Mouse (Mus musculus) right cerebral cortex, adult 2 months (tissue): ENCODE data around the gene Mea1.

Source experiments
- DNase-seq, 2 experiments: peaks; one replicate each; pipeline ENCODE4 v3.0.0; 2021 to 2022; ENCODE audit warnings: low spot score in 2 of 2

Mea1 gene

DNA sequence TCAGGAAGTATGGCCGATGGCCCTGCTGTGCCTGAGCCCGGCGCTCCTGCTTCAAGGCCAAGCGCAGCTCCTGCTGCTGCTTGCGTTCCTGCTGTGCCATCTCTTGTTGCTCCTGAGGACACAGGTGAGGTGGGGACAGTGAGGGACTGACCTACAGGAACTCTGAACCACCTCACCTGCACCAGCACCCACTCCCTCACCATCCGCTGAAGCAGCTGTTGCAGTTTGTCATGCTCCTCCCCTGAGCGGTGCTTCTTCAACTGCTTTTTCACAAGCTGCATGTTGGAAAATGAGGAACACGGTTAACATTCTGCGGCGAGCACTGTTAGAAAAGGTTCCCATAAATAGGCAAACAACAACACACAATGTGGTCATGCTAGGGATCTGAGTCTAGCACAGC is 8.7 kb upstream of the Mea1 start:
- DNase-seq: no peak

DNA sequence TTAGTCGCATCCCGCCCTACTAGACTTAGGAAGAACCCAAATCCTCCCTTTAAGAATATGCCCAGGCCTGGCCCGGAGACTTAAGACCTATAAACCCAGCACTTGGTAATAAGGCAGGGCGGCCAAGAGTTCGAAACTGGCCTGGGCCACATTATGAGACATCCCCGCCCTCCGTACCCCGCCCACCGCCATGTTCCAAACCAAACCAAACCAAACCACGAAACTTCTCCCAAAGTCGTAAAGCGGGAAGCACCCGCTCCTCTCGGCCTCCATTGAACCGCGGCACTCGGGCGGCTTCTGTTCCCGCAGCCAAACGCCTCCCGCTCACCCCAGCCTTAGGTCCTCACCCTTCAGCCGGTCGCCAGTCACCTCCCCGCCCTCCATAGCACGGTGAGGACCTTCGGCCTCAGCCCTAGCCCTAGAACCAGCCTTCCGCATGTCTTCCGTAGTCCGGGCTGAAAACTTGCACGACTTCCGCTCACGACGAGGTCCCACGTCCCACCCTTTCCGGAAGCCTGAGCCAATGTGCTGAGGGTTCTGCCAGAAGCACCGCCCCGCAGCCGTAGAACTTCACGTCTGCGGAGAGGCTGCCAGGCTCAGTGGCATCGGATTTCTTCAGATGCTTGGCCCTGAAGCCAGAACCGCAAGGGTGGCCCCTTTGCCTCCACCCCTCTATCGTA is 4.6 kb upstream of the Mea1 start, which contains the start of gene Rrp36:
Rrp36 (minus strand) TSS at position 503 of the 680 bp plus-strand sequence.
- peak; percentile 89 to 92 for DNase-seq

DNA sequence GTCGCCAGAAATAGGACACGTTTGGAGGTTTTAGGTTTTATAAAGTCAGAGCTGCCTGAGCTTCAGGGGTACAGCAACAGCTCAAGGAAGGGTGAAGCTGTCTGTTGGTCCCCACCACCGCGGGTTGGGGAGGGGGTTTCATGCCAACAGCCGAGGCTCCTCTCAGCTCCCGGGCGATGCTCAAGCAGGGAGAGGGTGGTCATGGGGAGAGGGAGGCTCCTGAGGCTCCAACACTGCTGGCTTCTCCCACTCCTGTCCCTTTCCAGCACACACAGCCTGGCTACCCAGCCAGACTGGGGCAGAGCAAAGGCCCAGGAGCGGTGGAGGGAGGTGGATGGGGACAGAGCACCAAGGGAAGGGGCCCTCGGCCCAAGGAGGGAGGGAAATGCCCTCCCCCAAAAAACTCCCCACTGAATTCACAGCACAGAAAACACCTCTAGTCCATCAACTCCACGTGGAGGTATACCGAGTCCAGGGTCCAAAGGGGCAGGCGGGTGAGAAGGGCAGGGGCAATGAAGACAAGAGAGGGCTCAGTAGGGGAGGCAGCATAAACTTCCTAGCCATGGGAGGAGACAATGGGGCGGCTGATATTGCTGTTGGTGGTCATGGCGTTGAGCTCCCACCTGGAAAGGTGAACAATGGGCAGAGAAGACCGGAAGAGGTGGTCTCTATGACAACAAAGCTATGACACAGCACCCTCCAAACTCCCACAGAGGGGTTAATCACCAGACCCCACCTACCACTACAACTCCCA is 3.9 kb upstream of the Mea1 start:
- DNase-seq: no peak

DNA sequence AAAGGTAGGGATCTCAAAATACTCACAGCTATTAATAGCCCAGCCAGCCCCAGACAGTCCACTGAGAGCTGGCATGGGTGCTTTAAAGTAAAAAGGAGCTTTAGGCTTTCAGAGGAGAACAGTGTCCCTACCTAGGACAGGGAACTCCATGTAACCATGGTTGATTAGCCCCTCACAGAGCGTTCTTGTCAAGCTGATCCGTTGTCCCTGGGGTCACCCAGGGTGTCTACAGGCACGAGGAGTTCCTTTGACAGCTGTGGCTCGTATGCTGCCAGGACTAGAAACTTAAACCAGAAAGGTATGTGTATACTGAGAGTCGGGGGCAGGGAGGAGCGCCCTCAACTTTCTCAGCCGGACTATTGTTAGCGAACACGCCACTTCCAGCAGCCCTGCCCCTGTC is 318 bp downstream of the Mea1 start:
- DNase-seq: no peak

- peak in 1 of 2 experiments; percentile 35 for DNase-seq
Measured at GRCm38 (mm10) chr17:46679843-46680759, 1.5 kb downstream of the Mea1 start.

GRCm38 (mm10) chr17:46680760-46681373 is 2.3 kb downstream of the Mea1 start, which contains the start of gene Klhdc3:
Gene Klhdc3, minus strand, starts transcription at chr17:46680914.
- DNase-seq: peak; percentile 96 to 97

GRCm38 (mm10) chr17:46681466-46682118 is 3.0 kb downstream of the Mea1 start:
- no peak for DNase-seq

DNA sequence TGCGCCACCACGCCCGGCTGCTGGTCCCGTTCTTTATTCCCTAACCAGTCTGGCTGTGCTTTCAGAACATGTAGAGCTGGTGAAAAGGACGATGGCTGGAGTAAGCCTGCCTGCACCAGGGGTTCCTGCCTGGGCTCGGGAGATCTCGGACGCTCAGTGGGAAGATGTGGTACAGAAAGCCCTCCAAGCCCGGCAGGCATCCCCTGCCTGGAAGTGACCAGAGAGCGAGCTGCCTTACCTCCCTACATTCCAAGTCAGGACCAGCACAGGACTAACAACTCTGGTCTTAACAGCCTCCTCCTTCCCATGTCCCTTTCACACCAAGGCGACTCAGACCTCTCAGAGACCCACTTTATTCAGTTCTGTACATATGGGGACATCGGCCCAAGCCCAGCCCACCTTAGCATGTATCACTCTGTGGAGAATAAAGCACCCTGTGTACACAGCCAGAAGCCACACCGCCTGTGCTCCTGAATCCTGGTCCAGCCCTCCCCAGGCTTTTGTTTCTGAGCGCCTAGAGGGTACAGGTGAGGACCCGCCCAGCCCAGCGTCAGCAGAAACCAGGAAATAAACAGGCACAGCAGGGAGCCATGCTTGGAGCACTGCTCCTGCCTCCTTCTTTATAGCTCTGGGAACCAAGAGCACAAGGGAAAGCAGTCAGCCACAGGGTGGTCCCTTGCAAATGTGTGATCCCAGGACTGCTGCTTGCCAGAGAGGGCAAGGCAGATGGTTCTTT is 4.2 kb downstream of the Mea1 start:
- DNase-seq: no peak

DNA sequence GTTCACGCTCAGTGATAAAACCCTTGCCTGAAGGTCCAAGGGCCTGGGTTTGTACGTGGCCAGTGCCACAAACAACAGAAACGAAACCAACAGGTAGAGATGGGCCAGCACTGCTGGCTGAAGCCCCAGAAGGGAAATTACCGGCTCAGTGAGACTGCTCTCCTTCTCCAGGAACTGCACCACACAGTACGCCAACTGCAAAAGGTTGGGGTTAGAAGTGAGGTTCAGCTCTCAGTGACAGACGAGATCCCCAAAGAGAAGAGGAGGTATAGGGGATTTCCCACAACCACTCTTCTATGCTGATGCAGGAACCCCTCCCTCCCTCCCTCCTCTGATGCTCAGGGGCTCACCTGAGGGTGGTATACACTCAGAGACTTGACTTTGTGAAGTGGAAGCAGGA is 7.3 kb downstream of the Mea1 start:
- no peak for DNase-seq

- DNase-seq: no peak
Measured at GRCm38 (mm10) chr17:46690665-46691064, 12.1 kb downstream of the Mea1 start.

GRCm38 (mm10) chr17:46691390-46691789 is 12.8 kb downstream of the Mea1 start:
- no peak for DNase-seq

DNA sequence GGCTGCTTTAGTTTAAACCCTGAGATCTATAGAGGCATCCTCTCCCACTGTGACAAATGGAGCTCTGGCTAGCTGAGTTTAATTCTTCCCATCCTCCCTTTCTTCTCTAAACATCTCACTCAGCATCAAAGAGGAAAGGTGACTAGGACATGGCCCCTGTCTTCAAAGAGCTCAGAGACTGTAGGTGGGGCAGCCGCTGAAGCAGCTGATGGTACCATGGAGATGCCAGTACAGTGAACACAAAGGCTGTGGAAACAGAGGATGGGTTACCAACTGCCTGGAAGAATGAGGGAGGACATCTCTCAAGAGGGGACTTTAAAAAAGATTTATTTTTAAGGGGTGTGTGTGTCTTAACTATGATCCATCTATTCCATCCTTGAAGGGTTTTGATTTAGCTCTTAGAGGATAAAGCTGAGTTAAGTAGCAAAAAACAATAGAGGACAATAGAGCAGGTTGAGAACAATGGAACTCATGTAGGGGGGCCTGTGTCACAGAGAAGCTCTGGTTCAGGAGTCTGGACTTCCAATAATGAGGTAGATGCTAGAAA is 16.0 kb downstream of the Mea1 start:
- no peak for DNase-seq

DNA sequence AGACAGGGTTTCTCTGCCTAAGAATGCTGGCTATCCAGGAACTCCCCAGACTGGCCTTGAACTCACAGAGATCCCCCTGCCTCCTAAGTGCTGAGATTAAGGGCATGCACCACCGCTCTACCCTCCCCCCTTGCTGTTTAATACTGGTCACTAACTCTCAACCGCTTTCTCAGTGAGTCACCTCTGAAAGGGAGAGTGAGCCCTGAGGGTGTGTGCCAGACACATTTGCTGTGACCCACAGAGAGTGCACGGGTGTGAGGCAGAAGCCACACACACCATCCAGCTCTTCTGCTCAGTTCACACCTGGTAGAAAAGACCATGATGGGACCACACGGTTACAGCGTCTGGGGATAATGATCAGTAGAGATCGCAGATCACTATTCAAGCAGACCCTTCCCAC is 19.9 kb downstream of the Mea1 start:
- DNase-seq: no peak

DNA sequence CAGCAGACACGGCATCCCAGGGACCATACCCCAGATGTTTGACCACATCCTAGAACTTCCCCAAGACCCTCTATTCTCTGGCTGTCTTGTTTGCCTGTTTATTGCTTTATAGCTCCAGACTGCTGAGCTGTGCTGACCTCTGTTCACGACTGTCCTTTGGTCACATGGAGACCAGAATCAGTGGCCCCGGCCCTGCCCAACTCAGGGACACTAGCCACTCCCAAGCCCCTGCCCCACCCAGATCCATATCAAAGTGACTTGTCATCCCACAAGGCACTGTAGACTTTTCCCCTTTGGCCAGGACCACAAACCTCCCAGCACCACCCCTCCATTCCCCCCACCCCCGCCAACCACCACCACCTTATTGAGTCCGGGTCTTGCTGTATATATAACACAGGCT is 20.7 kb downstream of the Mea1 start:
- no peak for DNase-seq

DNA sequence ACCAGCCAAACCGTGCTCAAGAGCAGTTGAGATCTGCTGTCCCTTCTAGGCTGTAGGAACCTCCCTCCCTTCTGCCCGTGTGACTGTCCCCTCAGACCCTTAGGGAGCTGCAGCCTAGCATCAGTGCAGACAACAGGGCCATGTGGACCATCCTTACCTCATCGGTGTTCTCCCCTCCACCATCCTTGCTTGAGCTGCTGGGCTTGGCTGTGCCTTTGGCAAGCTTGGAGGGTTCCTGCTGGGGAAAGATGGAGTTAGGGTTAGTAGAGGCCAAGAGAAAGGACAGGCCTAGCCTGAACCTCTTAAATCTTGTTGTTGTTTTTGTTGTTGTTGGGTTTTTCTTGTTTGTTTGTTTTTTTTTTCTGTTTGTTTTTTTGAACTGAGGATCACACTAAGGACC is 21.3 kb downstream of the Mea1 start:
- DNase-seq: no peak

DNA sequence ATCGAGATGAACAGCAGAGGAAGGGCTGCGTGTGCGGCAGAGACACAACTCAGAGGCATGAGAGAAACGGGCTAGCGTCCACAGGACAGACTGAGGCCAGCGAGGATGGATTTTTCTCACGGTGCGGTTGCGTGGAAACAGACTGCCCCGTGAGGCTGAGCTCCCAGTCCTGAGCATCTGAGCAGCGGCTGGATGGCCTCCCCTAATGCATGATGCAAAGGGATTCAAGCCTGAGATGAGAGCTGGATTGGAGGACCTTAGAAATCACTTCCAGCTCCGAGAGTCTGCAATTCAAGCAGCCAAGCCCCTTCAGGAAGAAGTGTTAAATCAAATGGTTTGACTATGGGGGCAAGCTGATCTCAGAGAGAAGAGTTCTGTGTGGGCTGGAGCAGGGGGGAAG is 22.9 kb downstream of the Mea1 start:
- DNase-seq: no peak

GRCm38 (mm10) chr17:46702100-46702499 is 23.5 kb downstream of the Mea1 start:
- peak in 1 of 2 experiments; percentile 36 for DNase-seq

GRCm38 (mm10) chr17:46702506-46702905 is 23.9 kb downstream of the Mea1 start:
- no peak for DNase-seq

- no peak for DNase-seq
Measured at GRCm38 (mm10) chr17:46703971-46704886, 25.6 kb downstream of the Mea1 start.
